Comparison of ENCODE assay signal across 8 mouse cellular contexts in genomic region chrX:42342951-42343879, GRCm38 (mm10).
DNase-seq lines count a peak whose midpoint lies in the region; ATAC-seq and TF ChIP-seq lines count a peak whose summit lies in the region.

No protein-coding gene starts in this region.

- peak; percentile 83 for ATAC-seq in common myeloid progenitor, adult 5-6 weeks (replicated peaks; ENCODE audit: low read depth, poor library complexity, severe bottlenecking)
- peak; percentile 96 for ATAC-seq in inflammation-experienced regulatory T-cells, adult 6 months

- H3K36me3 ChIP-seq in liver, adult 2 months (ENCODE audit: control insufficient read depth, insufficient read depth, low read length), result no peaks in the 10 kb centered on the region

- TF ChIP-seq POLR2A in liver, adult 2 months (IDR thresholded peaks at IDR 0.05; ENCODE audit: extremely low read depth, insufficient read depth, low read length), result no peak

- no peaks in the 10 kb centered on the region for H3K4me1 ChIP-seq in liver, adult 2 months (ENCODE audit: control insufficient read depth, insufficient read depth, low read length)

- DNase-seq in liver, adult 2 months (ENCODE audit: extremely low read depth, low read depth, low spot score), result peak; percentile 16
- DNase-seq in liver, result no peak
- DNase-seq in lung, postnatal 14 days, result peak; percentile 29
- DNase-seq in thymus, postnatal 0 days (ENCODE audit: low spot score), result peak; percentile 81
- DNase-seq in left cerebral cortex, adult 18-20 months (ENCODE audit: low spot score in 2 of 2), result no peak
- no peak for DNase-seq in layer of hippocampus, adult 11-12 months (ENCODE audit: low spot score)

- H3K4me3 ChIP-seq in liver, adult 2 months (ENCODE audit: insufficient read depth, low read depth, low read length), result no peak overlapping the region

- WGBS in liver, adult 2 months, result 17% methylated on average over 16 of the region's 16 CpGs

- TF ChIP-seq CTCF in liver, adult 2 months (IDR thresholded peaks at IDR 0.05; ENCODE audit: low read depth, low read length), result no peak

- H3K79me2 ChIP-seq in liver, adult 2 months (ENCODE audit: control insufficient read depth, insufficient read depth, low read length), result no peaks in the 10 kb centered on the region

- no peak overlapping the region for H3K27ac ChIP-seq in liver, adult 2 months (replicated peaks; ENCODE audit: insufficient read depth, low read depth, low read length)

- H3K27me3 ChIP-seq in liver, adult 2 months (ENCODE audit: control insufficient read depth, insufficient read depth, low read length), result no peaks in the 10 kb centered on the region

- H3K9ac ChIP-seq in liver, adult 2 months (ENCODE audit: low read depth, low read length), result no peak overlapping the region

Comparison
In these comparisons a context has a peak if more than half of its experiments do, and no peak if none do; other contexts are left out.
1. DNase-seq: peak in liver, adult 2 months (single experiment), lung, postnatal 14 days (single experiment) and thymus, postnatal 0 days (single experiment); none in liver (single experiment), left cerebral cortex, adult 18-20 months (0 of 2) and layer of hippocampus, adult 11-12 months (single experiment).